Mouse (Mus musculus) lung, adult 2 months (tissue): ENCODE measurements around the gene Dcp1a.

Experiments used
- CTCF ChIP-seq: fragments of 200-500 bp; IDR thresholded peaks from 2 replicates; pipeline ENCODE4 v1.5.1; 2011; ENCODE audit warnings: mild to moderate bottlenecking, low read length, control low read depth; ENCODE audit not compliant: insufficient read depth
- POLR2A ChIP-seq: fragments of 200-500 bp; IDR thresholded peaks from 2 replicates; pipeline ENCODE4 v1.6.1; 2011; ENCODE audit warnings: low read depth, mild to moderate bottlenecking, control low read depth, low read length, borderline replicate concordance; ENCODE audit errors: extremely low read depth

- TF ChIP-seq CTCF (no peak), POLR2A (no peak)
These were observed 25.7 kb downstream of the Dcp1a start for GRCm38 (mm10) chr14:30504990-30505389.
